Mouse (Mus musculus) liver, embryonic 11.5 days (tissue): ENCODE measurements around the gene Sipa1l1. TPM values are rescaled to one million over a fixed set of nuclear protein-coding genes. Genes with fewer than 3 reads are reported as not detected.

Source experiments
- ATAC-seq: fragments of 200-750 bp; cut with Nextera tagmentation; replicated peaks from 2 replicates; pipeline ENCODE4 v1.8.0; 2017; ENCODE audit warnings: moderate number of reproducible peaks, mild to moderate bottlenecking, moderate TSS enrichment, moderate library complexity; ENCODE audit not compliant: low FRiP score
- DNase-seq: peaks from one replicate; pipeline ENCODE4 v3.0.0-alpha.2; 2017; ENCODE audit warnings: low spot score
- H3K27ac ChIP-seq: fragments of 300-500 bp; sonication (generic); 2 replicates; pipeline ENCODE4 v1.5.1; 2014; ENCODE audit warnings: mild to moderate bottlenecking, low read depth, low read length, control low read depth
- H3K27me3 ChIP-seq: fragments of 300-500 bp; sonication (generic); replicated peaks from 2 replicates; pipeline ENCODE4 v1.6.1; 2014; ENCODE audit warnings: low read length, mixed read lengths; ENCODE audit not compliant: control insufficient read depth, insufficient read depth
- H3K36me3 ChIP-seq: fragments of 300-500 bp; sonication (generic); 2 replicates; pipeline ENCODE4 v1.6.1; 2014; ENCODE audit warnings: mild to moderate bottlenecking, low read length, moderate library complexity, mixed read lengths; ENCODE audit not compliant: control insufficient read depth, insufficient read depth
- H3K4me1 ChIP-seq: fragments of 300-500 bp; sonication (generic); replicated peaks from 2 replicates; pipeline ENCODE4 v1.6.1; 2014; ENCODE audit warnings: low read length, mixed read lengths; ENCODE audit not compliant: control insufficient read depth, insufficient read depth
- H3K4me2 ChIP-seq: fragments of 300-500 bp; sonication (generic); 2 replicates; pipeline ENCODE4 v1.6.1; 2014; ENCODE audit warnings: mild to moderate bottlenecking, control low read depth, moderate library complexity
- H3K4me3 ChIP-seq: fragments of 300-500 bp; sonication (generic); 2 replicates; pipeline ENCODE4 v1.5.1; 2014; ENCODE audit warnings: low read depth, low read length, control low read depth
- H3K9ac ChIP-seq: fragments of 300-500 bp; sonication (generic); 2 replicates; pipeline ENCODE4 v1.6.1; 2014; ENCODE audit warnings: low read depth, low read length, control low read depth
- H3K9me3 ChIP-seq: fragments of 300-500 bp; sonication (generic); 2 replicates; pipeline ENCODE4 v1.6.1; 2016; ENCODE audit warnings: low read length, inconsistent platforms, mixed read lengths; ENCODE audit not compliant: control insufficient read depth
- WGBS: fragments of 180-500 bp; shearing (Covaris S2); extraction: QIAGEN DNeasy Blood & Tissue Kit; methylation state at CpG from one replicate; pipeline ENCODE4 v1.1.7; 2014; 5-methylcytosine and 5-hydroxymethylcytosine counted together
- polyA plus RNA-seq: library from polyadenylated mRNA; unstranded; fragments of >200 nt; fragmentation: Nextera tagmentation; extraction: Ambion mirVana; gene quantifications from 2 replicates; pipeline ENCODE4 v1.2.1, GENCODE M21; 2014

Sipa1l1 gene
- polyA plus RNA-seq, 1 experiment from 2014 or later = 21.1 TPM

DNA sequence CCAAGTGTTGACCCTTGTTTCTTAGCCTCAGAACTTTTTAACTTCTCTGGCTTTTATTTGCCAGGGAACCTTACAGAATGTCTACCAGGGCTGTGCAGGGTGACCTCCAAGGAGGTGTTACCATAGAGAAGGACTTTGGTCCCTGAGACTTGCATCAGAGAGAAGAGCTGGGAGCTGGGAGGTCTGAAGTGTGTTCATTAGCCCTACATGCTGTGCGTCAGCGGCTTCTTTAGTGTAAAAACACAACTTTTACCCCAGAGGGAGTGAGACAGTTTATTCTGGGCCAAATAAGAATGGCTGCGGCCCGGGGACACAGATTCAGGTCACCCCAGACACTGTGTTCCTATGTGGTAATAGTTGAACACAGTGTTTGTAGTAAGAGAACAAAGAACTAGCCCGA, 86.9 kb downstream of the Sipa1l1 start:
- H3K9ac ChIP-seq = no peak overlapping the region
- H3K9me3 ChIP-seq = no peaks in the 10 kb centered on the region
- H3K4me2 ChIP-seq = no peak overlapping the region
- DNase-seq (no peak), ATAC-seq (no peak)
- WGBS = 90% methylated on average over 5 of the region's 5 CpGs
- H3K27me3 ChIP-seq = no peaks in the 10 kb centered on the region
- H3K4me1 ChIP-seq = peaks cover 3% of the 10 kb centered on the region; the same call in 1 of the 2 replicates
- no peak overlapping the region for H3K27ac ChIP-seq
- no peak overlapping the region for H3K4me3 ChIP-seq
- no peaks in the 10 kb centered on the region for H3K36me3 ChIP-seq

DNA sequence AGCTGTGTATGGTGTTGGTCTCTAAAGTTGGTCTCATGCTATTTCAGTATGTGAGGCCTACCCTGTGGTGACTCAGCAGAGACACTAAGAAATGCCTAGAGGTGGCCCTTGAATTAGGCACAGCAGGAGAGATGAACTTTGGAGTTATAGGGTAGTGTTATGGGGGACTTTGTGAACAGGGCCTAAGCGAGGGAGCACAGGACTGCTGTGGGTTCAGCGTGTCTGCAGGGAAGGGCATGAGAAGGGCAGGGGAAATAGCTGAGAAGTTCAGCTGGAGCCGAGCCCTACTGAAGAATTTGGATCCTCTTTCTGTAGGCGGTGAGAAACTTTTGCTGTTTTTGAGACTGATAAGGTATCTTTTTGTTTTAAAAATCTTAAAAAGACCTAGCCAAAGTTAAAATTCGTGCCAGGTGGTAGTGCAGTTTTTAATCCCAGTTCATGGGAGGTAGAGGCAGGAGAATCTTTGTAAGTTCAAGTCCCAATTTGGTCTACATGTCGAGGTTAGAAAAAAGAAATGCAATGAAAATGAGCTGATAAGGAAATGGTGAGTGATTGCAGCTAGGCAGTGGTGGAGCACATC, 87.9 kb downstream of the Sipa1l1 start:
- H3K4me1 ChIP-seq = peaks cover 3% of the 10 kb centered on the region; the same call in 1 of the 2 replicates
- no peaks in the 10 kb centered on the region for H3K27me3 ChIP-seq
- DNase-seq = no peak
- H3K4me3 ChIP-seq = no peak overlapping the region
- H3K9ac ChIP-seq = no peak overlapping the region
- 74% methylated on average over 6 of the region's 6 CpGs for WGBS
- no peaks in the 10 kb centered on the region for H3K36me3 ChIP-seq
- no peaks in the 10 kb centered on the region for H3K9me3 ChIP-seq
- no peak for ATAC-seq
- no peak overlapping the region for H3K4me2 ChIP-seq
- no peak overlapping the region for H3K27ac ChIP-seq

DNA sequence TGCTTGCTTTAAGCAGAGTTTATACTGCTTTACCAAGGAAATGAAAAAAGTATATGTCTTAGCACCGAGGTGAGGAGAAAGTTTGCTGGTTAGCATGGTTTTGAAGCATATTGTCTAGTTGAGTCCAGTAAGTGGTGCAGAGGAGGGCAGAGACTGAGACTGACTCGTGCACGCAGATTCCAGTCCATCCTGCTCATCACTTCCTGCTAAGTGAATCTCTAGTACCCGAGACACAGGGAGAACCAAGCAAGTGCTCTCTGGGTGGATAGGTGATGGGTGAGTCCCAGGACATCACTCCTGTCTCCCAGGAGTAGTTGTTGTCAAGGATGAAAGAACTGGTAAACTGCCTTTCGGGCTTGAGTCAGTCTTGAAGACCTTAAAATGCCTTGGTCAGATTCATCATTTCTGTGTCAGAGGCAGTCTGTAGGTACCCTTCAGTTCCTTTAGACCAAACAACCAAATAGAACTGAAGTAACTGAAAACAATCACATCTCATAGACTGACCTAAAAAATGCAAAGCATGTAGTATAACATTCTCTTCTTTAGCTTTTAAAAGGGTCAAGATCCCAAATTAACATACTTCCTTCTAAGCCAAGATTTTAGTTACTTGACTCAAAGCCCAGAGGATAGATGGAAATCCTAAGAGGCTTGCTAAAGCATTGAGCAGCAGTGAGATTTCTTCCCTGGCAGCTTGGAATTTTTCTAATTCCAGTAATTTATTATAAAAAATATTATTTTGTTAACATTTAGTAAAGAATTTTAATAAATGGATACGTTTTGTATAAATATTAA, 89.1 kb downstream of the Sipa1l1 start:
- no peak overlapping the region for H3K27ac ChIP-seq
- no peak overlapping the region for H3K4me2 ChIP-seq
- WGBS = 82% methylated on average over 6 of the region's 6 CpGs
- ATAC-seq = no peak
- H3K4me1 ChIP-seq = peaks cover 3% of the 10 kb centered on the region; the same call in 1 of the 2 replicates
- no peak overlapping the region for H3K4me3 ChIP-seq
- H3K9ac ChIP-seq = no peak overlapping the region
- no peaks in the 10 kb centered on the region for H3K27me3 ChIP-seq
- no peaks in the 10 kb centered on the region for H3K36me3 ChIP-seq
- DNase-seq = no peak
- no peaks in the 10 kb centered on the region for H3K9me3 ChIP-seq

DNA sequence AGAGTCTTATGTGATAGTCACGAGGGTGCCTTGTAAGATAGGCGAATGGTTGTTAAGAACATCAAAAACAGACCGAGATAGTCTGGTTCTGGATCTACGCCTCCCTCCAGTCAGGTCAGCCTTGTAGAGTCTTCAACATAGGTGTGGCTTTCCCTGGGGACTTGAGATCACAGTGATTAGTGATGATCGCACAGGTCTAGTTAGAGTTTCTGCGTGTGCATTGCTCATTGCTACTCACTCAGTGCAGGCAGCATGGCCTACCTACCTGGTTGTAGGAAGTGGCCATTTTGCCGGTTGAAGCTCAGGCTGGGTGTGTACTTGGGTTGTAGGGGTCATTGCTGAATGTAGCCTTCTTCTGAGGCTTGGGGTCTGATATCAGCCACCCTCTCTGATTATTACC, 94.3 kb downstream of the Sipa1l1 start:
- peaks cover 4% of the 10 kb centered on the region; the same call in 1 of the 2 replicates for H3K4me1 ChIP-seq
- DNase-seq = no peak
- H3K4me3 ChIP-seq = no peak overlapping the region
- no peaks in the 10 kb centered on the region for H3K9me3 ChIP-seq
- H3K4me2 ChIP-seq = no peak overlapping the region
- H3K27ac ChIP-seq = no peak overlapping the region
- H3K27me3 ChIP-seq = no peaks in the 10 kb centered on the region
- no peak overlapping the region for H3K9ac ChIP-seq
- H3K36me3 ChIP-seq = no peaks in the 10 kb centered on the region
- no peak for ATAC-seq
- 78% methylated on average over 7 of the region's 7 CpGs for WGBS

DNA sequence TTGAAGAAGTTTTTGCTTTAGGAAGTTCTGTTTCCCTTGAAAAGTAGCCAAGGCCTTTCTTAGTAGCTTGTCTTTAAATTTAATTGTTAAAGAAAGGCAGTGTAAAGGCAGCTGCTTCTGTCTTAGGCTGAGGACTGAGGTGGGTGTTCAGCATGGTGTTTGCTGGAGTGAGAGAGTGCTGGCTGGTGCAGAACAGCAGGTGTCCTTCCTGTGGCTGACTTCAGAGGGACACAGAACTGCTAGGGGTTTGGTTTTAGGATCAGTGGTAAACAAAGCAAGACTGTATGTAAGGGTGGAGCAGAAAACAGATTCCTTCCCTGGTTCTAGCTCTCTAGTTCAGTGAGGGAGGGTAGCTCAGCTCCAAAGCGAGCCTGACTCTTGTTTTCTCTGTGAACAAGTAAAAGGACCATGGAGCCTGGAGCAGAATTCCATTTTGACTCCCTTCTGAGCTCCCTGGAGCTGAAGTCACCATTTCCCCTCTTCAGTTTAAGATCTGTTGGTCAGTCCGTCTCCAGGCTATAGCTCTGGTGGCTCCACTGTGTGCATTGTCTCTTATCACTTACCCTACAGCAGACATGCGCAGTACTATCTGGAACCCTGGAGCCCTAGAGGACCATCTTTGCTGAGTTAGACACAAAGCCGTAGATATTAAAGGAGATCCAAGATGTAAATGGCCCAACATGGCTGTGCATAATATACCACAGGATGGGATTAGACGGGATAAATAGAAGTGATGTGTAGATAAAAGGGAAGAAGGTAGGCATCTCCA, 95.1 kb downstream of the Sipa1l1 start:
- 69% methylated on average over 5 of the region's 5 CpGs for WGBS
- Histone ChIP-seq H3K27ac (0 out of 2 replicates have a peak overlapping the region, but pooled peaks have one; percentile 19), H3K4me2 (no peak overlapping the region; the same call in 1 of the 2 replicates), H3K9me3 (no peaks in the 10 kb centered on the region), H3K9ac (no peak overlapping the region), H3K36me3 (no peaks in the 10 kb centered on the region), H3K4me1 (peaks cover 4% of the 10 kb centered on the region; the same call in 1 of the 2 replicates), H3K27me3 (no peaks in the 10 kb centered on the region), H3K4me3 (no peak overlapping the region)
- DNase-seq (no peak), ATAC-seq (0 out of 2 replicates have a peak, but pooled peaks have one; percentile 62)

DNA sequence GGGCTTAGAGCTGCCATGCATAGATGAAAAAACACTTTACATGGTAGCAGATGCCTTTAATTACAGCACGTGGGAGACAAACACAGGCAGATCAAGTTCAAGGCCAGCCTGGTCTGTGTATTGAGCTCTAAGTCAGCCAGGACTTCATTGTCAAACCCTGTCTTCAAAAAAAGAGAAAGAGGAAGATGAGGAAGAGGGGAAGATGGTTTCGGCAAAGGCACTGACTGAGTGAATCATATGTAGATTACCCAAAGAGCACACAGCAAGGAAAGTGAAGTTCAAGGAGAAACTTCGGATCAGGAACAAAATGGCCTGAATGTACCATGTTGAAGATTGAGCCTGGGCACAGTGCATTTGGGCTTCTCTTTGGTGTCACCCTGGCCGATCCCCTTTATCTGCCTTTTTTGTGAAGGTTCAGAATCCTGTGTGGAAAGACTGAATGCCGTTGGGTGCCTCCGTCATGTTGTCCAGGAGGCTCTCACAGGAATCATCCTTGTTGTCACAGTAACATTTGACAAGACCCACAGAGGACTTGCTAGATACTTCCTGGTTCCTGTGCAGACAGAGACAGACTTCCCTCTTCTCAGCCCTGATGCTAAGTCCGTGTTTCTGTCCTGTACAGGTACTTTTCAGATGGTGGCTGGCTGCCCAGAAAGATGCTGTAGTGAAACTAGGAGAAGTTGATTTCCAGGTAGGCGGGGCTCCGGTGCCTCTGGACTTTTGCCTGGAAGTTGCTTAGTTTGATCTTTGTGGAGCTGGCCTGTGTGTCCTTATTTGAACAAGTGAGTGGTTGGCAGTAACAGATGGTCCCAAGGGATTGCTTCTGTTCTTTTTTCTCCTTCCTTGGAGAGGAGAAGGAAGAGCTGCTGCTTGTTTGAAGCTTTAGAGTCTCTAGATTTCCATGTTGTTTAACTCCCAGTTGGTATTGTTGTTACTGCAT, 96.5 kb downstream of the Sipa1l1 start:
- no peaks in the 10 kb centered on the region for H3K9me3 ChIP-seq
- H3K4me3 ChIP-seq = no peak overlapping the region
- no peak overlapping the region for H3K27ac ChIP-seq
- H3K4me2 ChIP-seq = no peak overlapping the region
- H3K27me3 ChIP-seq = no peaks in the 10 kb centered on the region
- 80% methylated on average over 9 of the region's 9 CpGs for WGBS
- H3K9ac ChIP-seq = no peak overlapping the region
- H3K4me1 ChIP-seq = peaks cover 4% of the 10 kb centered on the region; the same call in 1 of the 2 replicates
- DNase-seq (no peak), ATAC-seq (no peak)
- no peaks in the 10 kb centered on the region for H3K36me3 ChIP-seq

DNA sequence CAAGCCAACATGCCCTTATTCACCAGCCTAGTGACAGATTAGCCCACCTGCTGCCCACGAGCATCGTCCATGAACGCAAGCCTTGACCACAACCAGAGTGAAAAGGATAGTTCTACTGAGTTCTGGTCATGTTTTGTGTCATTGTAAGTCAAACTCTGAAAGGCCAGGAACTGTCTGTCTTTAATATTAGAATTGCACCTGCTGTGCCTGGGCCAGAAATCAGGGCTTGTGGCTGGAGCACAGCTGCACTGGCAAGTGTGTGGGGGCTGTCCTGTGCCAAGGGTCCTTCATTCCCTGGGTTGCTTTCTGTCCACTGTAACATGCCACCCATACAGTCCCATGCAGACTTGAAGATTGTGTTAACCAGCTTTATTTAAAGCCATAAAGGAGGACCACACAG, 102.3 kb downstream of the Sipa1l1 start:
- ATAC-seq = no peak
- Histone ChIP-seq H3K27me3 (no peaks in the 10 kb centered on the region), H3K4me2 (no peak overlapping the region), H3K4me1 (no peaks in the 10 kb centered on the region), H3K4me3 (no peak overlapping the region), H3K36me3 (no peaks in the 10 kb centered on the region), H3K27ac (no peak overlapping the region), H3K9me3 (no peaks in the 10 kb centered on the region), H3K9ac (no peak overlapping the region)
- no peak for DNase-seq
- WGBS = 83% methylated on average over 3 of the region's 3 CpGs

DNA sequence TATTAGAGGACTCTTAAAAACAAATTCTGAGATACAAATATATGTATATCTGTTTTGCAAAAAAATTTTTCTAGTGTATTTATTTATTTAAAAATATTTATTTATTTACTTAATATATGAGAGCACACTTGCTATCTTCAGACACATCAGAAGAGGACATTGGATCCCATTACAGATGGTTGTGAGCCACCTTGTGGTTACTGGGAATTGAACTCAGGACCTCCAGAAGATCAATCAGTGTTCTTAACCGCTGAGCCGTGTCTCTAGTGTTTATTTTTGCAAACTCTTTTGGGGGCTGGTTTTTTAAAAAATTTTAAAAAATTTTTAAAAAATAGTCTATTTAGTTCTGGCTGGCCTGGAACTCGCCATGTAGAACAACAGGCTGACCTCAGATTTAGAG, 104.4 kb downstream of the Sipa1l1 start:
- no peak for ATAC-seq
- WGBS = 78% methylated on average over 3 of the region's 3 CpGs
- H3K9me3 ChIP-seq = no peaks in the 10 kb centered on the region

More for the DNA sequence above, 104.4 kb downstream of the Sipa1l1 start:
- DNase-seq = no peak
- Histone ChIP-seq H3K4me1 (no peaks in the 10 kb centered on the region), H3K36me3 (no peaks in the 10 kb centered on the region), H3K4me3 (no peak overlapping the region), H3K27me3 (no peaks in the 10 kb centered on the region), H3K4me2 (no peak overlapping the region), H3K9ac (no peak overlapping the region), H3K27ac (no peak overlapping the region)
